Mouse (Mus musculus) lung, postnatal 14 days (tissue): ENCODE data around the gene Mthfs.
"Not testable (repeated sequence)": the region's sequence is repeated elsewhere in the genome, so short reads cannot be mapped to it uniquely, and the experiment has no call there.

Source experiments
- DNase-seq: peaks from one replicate; pipeline ENCODE4 v3.0.0; 2021

Gene Mthfs

DNA sequence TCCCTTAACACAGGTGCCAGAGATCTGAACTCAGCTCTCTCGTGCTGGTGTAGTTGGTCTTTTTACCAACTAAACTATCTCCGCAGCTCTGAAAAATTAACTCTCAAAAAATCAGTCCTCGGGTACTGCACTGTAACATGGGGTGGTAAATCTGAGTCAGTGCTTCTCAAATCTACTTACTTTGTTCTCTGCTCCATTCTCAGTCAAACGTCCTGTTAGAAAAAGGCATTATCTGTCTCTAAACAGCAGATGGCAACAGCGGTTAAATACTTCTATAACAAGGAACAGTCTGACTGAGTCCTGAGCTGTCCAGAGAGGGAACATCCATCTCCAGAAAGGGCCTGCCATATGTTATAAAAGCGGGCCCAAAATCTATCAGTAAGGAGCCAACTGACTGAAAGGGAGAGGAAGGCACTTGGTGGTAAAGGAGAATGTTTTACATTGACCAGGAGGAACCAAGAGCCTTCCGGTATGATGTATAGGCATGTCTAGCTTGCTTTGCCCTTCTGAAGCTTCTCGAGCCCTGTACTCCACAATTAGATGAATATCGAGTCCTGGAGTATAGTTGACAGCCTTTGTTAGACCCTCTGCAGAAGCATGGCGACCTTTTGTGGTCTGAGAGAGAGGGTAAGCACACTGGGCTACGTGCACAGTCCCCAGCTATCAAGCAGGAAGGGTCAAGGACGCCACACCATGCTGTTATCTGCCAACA lies at the start of gene Mthfs:
Mthfs (plus strand) TSS at position 324 of the 712 bp plus-strand sequence.
- DNase-seq, result not testable (repeated sequence)

DNA sequence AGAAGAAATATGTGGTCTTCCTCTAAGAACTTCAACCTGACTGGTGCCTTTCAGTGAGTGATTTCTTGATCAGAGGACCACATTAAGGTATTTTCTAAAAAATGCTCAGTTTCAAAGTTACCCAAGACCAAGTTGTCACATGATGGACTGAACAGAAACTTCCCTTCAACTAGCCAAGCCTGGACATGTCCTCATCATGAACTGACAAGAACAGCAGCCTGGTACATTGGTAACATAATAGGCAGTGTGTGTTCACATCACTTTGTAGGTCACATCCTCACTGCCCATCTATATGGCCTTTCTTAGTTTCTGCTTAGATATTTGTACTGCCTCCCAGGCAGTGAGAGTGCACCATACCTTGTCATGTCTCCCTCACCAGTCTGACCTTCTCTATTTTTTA lies 37.9 kb upstream of the Mthfs start:
- not testable (repeated sequence) for DNase-seq

DNA sequence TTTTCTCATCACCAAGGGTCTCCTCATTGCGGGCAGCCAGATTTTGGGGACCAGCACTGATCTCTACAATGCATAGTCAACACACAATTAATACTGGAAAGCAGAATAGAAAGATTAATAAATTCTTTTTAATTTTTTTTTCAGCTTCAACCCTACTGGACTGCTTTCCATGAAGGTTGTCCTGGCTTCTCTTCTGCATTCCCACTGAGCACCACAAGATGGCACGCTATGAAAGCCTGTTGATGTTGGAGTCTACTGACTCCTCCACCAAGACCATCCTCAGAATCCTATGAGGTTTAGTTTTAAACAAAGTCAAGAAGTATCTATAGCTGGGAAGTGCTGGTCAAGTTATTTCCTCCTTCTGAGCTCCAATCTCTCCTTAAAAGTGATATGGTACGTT lies 31.6 kb upstream of the Mthfs start:
- peak; percentile 86 for DNase-seq

DNA sequence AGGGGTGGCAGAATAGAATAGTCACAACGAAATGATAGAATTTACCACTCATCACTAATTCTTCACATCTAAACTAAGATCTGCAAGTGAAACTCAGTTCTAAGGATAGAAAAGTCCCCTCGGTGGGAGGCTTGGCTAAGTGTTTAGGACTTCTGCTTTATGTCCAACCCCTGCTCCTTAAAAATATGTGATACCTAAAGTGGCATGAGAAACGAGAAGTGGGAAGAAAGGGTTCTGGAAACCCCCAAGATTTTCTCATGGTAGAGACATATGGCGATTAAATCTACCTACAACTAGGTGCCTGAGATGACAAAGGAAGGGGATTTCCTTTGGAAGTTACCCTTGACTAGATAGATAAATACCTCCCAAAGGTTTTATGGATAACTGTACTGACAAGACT lies 31.0 kb upstream of the Mthfs start:
- DNase-seq, result not testable (repeated sequence)

DNA sequence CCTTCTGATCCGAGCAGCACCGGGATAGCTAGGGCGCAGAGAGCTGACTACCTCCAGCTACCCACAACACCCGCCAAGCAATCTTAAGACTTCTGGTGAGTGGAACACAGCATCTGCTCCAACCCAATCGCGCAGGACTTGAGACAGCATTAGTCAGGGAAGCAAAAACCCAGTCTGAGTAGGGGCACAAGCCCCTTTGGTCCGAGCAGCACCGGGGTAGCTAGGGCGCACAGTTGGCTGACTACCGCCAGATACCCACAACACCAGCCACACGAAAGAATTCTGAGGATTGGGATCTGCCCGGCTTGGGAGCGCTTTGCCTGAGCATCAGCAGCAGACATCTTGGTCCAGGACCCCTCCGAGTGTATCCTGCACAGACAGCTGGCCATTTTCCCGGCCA lies 23.5 kb upstream of the Mthfs start:
- DNase-seq, result not testable (repeated sequence)

DNA sequence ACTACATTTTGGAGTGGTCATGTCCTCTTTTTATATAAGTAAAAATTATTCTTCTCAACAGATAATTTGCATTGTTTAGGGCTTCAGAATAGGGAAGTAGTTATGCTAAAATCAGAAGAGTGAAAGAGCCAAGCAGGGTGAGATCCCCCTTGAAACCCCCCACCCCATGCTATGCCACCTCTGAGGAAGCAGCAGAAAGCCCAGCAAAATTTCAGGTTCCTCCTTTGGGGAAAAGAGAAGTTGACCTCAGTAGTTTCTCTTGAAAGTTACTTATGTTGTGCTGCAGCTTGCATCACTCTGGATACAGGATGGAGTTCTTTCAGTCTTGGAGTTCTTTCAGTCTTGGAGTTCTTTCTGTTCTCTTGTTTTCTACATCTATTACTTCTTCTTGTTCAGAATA lies 15.0 kb upstream of the Mthfs start:
- DNase-seq, result not testable (repeated sequence)

DNA sequence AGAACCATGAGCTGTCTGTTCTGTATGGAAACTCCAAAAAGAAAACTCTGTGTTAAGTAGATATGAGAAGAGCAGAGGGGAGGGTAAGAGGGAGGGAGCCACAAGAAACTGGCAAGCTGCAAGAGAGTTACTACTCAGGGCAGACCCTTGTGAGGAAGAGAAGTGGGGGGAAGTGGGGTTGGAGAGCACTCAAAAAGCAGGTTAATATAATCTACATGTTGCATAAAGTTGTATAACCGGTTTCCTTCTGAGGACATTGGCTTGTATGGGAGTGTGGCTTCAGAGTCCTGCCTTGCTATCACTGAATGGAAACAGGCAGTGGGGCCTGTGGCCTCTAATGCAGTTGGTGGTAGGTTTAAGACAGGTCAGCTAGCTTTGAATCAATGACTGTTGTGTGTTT lies 13.0 kb upstream of the Mthfs start:
- DNase-seq, result peak; percentile 72

DNA sequence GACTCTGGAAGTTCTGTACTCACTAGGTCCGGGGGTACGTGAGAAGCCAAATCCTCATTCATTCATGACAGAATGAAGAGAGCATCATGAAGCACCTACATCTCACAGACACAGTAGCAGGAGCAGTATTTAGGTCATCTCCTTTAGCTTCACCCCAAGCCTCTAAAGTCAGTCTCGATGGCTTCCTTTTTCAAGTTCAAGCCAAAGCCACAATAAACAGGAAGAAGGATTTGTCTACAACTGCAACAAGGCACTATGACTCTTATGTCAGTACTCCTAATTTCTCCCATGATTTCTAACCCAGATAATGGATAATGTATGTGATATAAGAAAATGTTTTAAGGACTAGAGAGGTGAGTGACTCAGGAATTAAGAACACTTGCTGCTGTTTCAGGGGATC lies 12.1 kb upstream of the Mthfs start:
- DNase-seq, result not testable (repeated sequence)

DNA sequence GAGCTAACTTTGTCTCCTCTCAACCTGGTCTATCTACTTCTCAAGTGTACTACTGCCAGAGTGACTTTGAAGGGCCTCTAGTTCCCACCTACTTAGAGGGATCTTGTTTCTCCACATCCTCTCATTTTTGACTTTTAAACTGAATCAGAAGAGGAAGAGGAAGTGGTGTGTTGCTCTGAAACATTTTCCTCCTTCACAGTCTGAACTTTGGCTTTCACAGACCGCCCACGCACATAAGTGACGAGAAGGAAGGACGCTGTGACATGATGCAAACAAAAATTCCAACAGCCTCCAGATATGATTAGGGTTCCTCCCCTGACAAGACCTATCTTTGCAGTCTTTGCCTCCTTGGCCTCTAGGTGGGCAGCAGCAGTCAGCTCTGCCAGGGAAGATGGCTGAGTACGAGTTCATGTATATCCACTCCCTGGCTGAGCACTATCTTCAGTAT lies 11.5 kb upstream of the Mthfs start, which contains the start of the genes Bcl2a1b and Gm29094:
Bcl2a1b (plus strand) TSS at position 241 of the 448 bp plus-strand sequence.
Gm29094 (plus strand) TSS at position 411 of the 448 bp plus-strand sequence.
- DNase-seq, result peak; percentile 37

DNA sequence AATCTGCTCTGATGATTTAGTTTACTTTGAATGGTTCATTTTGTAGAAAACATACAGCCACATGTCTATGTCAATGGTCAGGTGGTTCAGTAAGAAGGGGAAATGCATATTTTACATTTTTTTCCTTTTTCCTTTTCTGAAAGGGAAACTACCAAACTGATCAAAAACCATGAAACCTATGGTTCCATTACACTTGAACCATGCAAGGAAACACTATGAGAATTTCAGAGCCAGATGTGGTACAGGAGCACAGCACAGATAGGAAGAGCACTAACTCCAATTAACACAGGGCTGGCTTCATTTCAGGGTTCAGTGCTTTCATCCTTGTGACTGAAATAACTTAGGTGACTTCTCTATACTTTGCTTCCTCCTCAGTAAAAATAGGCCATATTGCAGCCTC lies 8.2 kb upstream of the Mthfs start:
- DNase-seq, result not testable (repeated sequence)

DNA sequence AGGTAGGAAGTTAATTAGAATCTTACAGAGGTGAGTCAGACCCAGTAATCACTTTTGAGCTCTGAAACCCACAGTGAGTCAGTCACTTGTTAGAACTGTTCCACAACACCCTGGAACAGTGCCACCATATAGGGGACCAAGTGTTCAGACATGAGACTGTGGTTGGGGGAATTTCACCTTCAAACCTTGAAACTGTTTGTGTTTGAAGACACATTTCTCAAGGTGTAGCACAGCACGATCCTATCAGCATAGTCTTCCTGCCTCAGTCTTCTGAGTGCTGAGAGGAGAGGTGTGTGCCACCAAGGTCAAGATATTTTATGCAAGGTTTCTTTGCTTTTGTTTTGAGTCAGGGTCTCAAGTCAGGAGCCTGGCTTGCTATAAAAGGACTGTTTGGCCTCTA lies 1.5 kb upstream of the Mthfs start:
- DNase-seq, result not testable (repeated sequence)

DNA sequence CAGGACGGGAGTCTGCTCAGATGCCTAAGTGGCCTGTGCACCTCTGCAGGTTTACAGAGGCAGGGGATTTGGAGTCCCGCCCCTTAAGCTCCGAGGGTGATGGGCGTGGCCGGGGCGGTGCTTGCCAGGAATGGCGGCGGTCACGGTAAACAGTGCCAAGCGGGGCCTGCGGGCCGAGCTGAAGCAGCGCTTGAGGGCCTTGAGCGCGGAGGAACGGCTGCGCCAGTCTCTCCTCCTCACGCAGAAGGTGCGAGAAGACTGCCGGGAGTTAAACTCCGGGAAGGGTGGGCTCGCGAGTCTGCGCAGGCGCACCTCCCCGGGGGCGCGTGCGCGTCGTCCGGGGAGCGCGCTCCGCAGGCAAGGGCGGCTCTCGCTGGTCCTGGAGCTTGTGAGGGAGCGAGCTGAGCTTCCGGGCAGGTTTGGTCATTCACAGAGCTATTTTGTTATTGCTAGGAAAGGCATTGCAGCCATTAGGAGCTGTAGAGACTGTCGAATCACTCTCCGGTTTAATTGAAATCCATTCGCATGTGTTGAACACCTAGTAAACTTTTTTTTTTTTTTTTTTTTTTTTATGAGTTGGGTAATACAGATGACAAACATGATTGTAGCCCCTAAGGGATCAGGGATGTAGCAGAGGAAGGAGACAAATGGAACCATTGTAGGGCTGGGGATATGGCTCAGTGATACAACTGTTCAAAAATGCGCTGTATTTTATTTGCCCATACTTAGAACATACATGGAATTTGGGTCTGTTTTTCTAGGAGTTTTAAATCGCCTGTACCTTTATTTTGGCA lies 786 bp downstream of the Mthfs start:
- peak; percentile 81 for DNase-seq

DNA sequence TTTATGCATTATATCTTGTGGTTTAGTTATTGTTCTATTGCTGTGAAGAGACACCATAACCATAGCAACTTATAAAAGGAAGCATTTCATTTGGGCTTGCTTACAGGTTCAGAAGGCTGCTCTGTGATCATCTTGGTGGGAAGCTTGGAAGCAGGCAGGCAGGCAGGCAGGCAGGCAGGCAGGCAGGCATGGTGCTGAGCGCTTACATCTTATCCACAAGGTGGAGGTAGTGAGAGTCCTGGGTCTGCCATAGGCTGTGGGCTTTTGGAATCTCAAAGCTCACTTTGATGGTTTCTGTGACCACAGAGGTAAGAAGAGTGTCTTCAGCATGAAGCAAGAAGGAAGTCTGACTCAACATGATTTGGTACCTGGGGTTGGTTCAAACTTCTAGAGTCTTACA lies 2.0 kb downstream of the Mthfs start:
- peak; percentile 40 for DNase-seq

DNA sequence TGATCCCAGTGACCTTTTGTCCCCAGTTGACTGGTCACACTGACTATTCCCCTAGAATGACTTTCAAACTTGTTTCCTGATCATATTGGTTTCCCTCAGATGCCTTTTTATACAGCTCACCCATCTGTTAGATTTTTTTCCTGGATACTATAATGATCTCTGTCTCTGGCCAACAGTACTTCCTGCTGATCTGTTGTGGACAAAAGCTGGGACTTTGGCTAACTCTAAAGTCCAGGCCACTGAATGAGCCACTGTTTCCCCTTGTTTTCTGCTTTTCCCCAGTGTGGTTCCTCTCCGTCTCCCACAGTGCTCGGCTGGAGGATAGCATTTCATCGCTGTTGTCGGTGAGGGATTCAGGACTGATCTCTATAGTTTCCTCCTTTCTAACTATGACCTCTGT lies 7.7 kb downstream of the Mthfs start:
- DNase-seq, result not testable (repeated sequence)

DNA sequence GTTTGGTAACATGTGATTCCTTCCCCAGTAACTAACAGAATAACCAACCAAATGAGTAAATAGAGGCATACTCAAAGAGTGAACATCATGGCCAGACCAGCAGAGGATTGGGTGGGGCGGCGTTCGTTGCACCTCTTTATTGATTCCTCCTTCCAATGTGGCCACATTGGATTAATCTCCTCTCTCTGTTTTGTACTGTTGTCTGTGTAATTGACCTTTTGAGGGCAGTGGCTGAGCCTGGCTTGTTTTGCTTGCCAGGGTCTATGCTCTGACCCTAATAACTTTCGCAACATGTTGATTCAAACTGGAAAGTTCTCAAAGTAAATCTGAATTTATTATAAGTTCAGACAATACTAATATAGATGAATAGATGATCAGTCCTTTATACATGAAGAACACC lies 9.2 kb downstream of the Mthfs start:
- DNase-seq, result not testable (repeated sequence)

DNA sequence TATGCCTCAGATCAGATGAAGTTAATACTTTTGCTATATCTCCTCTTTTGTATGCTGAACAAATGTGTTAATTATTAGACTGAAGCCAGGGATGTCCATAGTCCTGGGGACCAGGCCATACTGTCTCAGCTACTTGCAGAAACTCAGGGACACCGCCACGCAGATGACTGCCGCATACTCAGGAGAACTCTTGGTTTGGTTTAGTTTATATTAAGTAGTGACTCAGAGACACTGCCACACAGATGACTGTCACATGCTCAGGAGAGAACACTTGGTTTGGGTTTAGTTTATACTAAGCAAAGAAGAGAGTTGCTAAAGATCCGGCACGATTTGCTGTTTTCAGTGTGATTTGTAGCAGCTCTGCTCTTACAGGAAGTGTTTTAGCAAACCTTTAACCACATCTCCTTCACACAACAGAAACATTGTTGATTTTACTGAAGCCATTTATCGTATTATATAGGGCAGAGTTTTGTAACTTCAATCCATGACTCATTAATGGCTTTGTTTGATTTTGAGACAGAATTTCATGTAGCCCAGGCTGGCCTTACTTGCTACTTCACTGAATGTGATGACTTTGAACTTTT lies 10.3 kb downstream of the Mthfs start:
- DNase-seq, result not testable (repeated sequence)

DNA sequence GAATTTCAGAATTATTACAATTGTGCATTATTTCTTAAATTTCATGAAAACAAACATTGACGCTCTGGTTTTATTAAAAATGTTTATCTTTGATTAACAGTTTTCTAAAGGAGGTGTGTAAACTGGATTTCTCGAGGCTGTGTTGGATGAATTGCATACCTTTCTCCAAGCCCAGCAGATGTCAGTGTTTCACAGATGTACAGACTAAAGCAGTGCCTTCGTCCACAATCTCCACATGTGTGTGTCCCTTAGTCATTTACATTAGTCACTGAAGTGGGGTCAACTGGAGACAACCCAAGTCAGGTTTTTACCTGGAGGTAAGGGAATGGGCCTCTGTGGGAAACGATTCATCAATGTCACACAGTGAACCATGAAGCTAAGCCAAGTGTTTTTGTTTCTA lies 15.6 kb downstream of the Mthfs start:
- no peak for DNase-seq

DNA sequence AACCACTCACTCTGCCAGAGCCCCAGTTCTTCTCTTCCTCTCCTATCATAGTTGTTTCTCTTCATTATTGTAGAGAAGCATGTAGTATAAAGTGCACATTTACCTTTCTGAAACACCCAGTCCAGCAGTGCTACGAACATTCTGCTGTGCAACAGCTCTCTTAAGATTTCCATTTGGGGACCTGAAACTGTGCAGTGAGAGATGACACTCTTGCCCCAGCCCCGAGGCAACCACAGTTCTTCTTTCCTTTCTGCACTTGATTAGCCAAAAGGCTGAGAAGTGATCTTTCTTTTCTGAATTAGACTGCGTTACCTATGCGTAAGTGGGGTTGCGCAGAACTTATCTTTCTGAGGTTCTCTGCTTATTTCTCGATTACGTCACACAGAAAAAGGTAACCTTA lies 17.6 kb downstream of the Mthfs start:
- DNase-seq, result no peak

DNA sequence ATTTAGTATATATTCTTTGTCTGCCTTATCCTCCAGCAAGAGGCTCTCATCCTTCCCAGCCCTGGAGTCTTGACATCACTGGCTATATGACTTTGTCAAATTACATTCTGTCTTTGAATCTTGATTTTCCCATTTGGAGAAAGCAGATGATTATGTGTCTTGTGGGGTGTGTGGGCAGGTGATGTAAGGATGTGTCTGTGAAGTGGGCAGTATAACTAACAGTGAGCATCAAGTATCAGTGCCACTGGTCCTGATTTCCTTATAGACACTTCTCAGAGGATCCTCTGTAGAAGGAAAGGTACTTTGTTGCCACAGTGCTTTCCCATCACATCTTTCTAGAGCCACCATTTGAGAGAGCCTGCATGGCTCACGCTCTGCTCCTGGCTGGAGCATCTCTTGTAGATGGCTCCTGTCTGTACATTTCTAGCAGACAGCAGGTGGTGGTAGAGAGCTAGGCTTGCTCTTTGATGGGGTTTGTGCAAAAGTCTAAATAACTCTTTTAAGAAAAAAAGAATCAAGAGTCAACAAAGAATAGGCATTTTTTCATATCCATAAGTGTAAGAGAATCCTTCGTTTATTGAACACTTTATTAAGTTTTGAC lies 20.5 kb downstream of the Mthfs start:
- DNase-seq, result peak; percentile 47

DNA sequence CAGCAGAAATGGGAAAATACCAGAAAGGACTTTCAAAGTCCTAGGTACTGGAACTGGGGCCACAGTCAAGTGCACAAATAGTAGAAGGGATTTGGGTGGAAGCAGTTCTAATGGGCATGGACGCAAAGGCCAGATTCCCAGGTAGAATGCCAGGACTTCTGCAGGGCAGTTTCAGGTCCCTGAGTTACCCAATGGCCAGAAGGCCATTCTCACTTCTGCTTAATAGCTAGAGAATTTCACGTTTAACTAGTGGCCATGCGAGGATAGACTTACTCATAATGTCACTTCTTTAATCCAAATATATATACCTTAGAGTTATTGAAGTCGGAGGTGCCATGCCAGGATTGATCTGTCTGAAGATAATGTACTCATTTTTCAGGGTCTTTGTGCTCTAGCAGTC lies 26.7 kb downstream of the Mthfs start:
- DNase-seq, result not testable (repeated sequence)

DNA sequence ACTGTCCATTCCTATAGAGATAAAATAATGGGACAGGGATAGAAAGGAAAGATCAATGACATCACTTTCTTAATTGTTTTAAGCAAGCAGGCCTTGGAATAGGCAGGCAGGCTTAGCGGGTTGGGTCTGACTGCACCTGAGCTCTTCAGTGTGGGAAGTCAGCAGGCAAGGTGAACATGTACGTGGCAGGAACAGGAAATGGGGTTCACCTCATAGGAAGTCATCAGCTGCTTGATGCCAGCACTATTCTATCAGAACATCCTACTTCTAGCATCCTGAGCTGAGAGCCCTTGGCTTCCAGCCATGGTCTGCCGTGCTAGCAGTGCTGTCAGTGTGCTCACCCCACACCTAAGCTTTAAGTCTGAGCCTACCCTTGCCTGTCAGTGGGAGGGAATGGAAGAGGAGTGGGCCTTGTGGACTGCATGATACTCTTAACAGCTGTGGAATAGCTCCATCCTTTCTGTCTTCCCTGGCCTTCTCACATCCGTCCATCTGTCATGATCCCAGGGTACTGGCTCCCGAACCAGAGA lies 28.6 kb downstream of the Mthfs start:
- DNase-seq, result not testable (repeated sequence)

DNA sequence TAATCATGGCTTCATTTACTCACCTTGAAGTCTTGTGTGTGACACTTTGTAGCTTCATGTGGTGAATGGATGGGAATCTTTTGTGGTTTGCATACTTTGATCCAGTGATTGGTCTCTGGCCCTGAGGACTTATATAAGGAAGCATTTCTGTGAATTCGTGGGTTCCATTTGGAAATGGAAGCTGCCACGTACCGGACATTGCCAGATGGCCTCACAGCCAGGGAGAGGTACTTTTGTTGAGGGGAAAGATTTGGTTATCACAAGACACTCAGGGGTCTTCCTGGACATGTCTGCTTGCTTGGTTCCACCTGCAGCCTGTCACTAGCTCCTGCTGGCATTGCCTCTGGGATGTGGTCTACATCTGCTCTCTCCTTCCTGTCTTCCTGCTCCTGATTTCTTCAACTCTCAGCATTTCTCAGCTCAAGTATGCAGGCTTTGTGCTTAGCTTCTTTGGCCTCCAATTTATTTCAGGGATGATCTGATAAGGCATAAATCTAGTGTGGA lies 30.1 kb downstream of the Mthfs start:
- DNase-seq, result not testable (repeated sequence)

DNA sequence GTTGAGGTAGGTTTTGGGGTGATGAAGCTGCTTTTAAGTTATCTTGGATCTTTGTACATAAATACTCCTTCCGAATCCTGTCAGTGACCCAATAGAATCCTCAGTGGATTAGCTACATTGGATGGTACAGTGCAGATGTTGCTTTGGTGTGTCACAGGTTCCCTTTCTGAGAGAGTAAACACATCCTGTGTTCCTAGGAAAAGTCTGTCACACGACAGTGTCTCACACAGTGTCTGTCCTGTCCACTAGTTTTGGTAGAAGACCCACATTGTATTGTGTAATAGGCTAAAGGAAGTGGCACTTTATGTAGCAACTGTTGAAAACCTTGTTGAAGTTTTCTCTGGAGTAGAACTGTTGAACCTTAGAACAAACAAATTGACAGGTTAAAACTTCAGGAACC lies 42.9 kb downstream of the Mthfs start:
- no peak for DNase-seq
